22 mouse cellular contexts compared by ENCODE assay signal in the genomic region with DNA sequence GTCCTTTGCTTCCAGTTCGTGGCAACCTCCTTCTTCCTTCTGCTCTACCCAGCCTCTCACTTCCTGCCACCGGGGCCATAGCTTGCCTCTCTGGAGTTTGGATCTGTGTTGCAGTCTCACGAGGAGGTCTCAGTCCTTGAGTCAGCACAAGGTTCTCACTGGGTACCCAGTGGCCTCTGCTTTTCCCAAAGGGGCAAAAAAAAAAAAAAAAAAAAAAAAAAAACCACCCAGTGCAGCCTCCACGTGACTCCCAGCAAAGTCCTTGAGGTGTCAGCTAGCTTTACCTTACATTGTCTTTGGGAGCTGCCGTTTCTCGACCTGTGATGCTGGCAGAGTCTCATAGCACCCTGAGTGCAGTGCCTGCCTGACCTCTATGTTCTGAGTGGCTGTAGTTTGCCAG. TPM values are rescaled to one million over a fixed set of nuclear protein-coding genes. Genes with fewer than 3 reads are reported as not detected.
DNase-seq lines count a peak whose midpoint lies in the region; TF ChIP-seq lines count a peak whose summit lies in the region.
"Had no signal": no experiment of that assay in that cellular context is flagged by ENCODE, and none has a peak within 500 bp of the region (broad histone marks: within the 10 kb centered on the region; RNA-seq: fewer than 3 reads in every experiment).

No protein-coding gene starts in this region.

- peaks cover 59% of the 10 kb centered on the region for H3K27me3 ChIP-seq in limb, embryonic 10.5 days (ENCODE audit: low read depth, poor library complexity, severe bottlenecking)
- H3K27me3 ChIP-seq: hindbrain, embryonic 15.5 days had no signal

- TF ChIP-seq CTCF in layer of hippocampus, adult 2 months (conservative IDR thresholded peaks at IDR 0.05) = no peak
- no peak for TF ChIP-seq CTCF in olfactory bulb, adult 2 months (IDR thresholded peaks at IDR 0.05; ENCODE audit: insufficient read depth, low read depth, low read length)

- 19% methylated on average over 6 of the region's 6 CpGs for WGBS in olfactory bulb, adult 2 months
- 49% methylated on average over 6 of the region's 6 CpGs for WGBS in limb, embryonic 10.5 days

- H3K4me3 ChIP-seq in layer of hippocampus, adult 2 months = no peak overlapping the region
- H3K4me3 ChIP-seq in ES-E14 (ENCODE audit: insufficient read depth in 1 of 2, low read depth in 1 of 2, low read length in 2 of 2, poor library complexity in 1 of 2, severe bottlenecking in 1 of 2) = no peak overlapping the region
- no peak overlapping the region for H3K4me3 ChIP-seq in olfactory bulb, adult 2 months (ENCODE audit: insufficient read depth, low read depth, low read length)
- no peak overlapping the region for H3K4me3 ChIP-seq in limb, embryonic 10.5 days
- H3K4me3 ChIP-seq: embryonic facial prominence, embryonic 12.5 days; embryonic facial prominence, embryonic 15.5 days; gastrocnemius, adult 2 months; hindbrain, embryonic 12.5 days; hindbrain, embryonic 15.5 days had no signal

- no peaks in the 10 kb centered on the region for H3K36me3 ChIP-seq in ES-E14 (ENCODE audit: control insufficient read depth, insufficient read depth, low read length, poor library complexity, severe bottlenecking)
- H3K36me3 ChIP-seq in limb, embryonic 10.5 days = no peaks in the 10 kb centered on the region
- H3K36me3 ChIP-seq: embryonic facial prominence, embryonic 12.5 days; embryonic facial prominence, embryonic 15.5 days; G1E; hindbrain, embryonic 12.5 days; hindbrain, embryonic 15.5 days had no signal

- no peak overlapping the region for H3K9ac ChIP-seq in ES-E14 (ENCODE audit: insufficient read depth, low read depth, low read length, poor library complexity, severe bottlenecking)
- H3K9ac ChIP-seq: embryonic facial prominence, embryonic 12.5 days; embryonic facial prominence, embryonic 15.5 days; forebrain, postnatal 0 days; hindbrain, embryonic 12.5 days; hindbrain, embryonic 15.5 days had no signal

- in situ Hi-C loops in ES-E14 (cut with MboI; ENCODE audit: low sequenced_read_pairs in 2 of 2, unreplicated experiment in 2 of 2) = loop anchor here in 1 of 2 experiments (5.0 kb wide), 1 partner anchor 96 kb away; no protein-coding TSS in a partner anchor

- H3K9me3 ChIP-seq in ES-E14 (ENCODE audit: control insufficient read depth, insufficient read depth, low read depth, low read length) = no peaks in the 10 kb centered on the region
- H3K9me3 ChIP-seq in limb, embryonic 10.5 days (replicated peaks) = no peaks in the 10 kb centered on the region
- H3K9me3 ChIP-seq: embryonic facial prominence, embryonic 12.5 days; embryonic facial prominence, embryonic 15.5 days; G1E; hindbrain, embryonic 12.5 days; hindbrain, embryonic 15.5 days had no signal

- H3K4me1 ChIP-seq in ES-E14 (ENCODE audit: control insufficient read depth in 2 of 2, insufficient read depth in 2 of 2, low read length in 2 of 2, poor library complexity in 1 of 2) = peaks cover 3 to 8% of the 10 kb centered on the region in 2 experiments; a peak in 3 of 4 replicates
- H3K4me1 ChIP-seq in olfactory bulb, adult 2 months (ENCODE audit: control insufficient read depth, insufficient read depth, low read length) = peaks cover 74% of the 10 kb centered on the region
- H3K4me1 ChIP-seq in limb, embryonic 10.5 days = peaks cover 24% of the 10 kb centered on the region

- no peak for TF ChIP-seq POLR2A in olfactory bulb, adult 2 months (IDR thresholded peaks at IDR 0.05; ENCODE audit: insufficient read depth, low read depth, low read length)

- DNase-seq in layer of hippocampus, adult 2 months (ENCODE audit: low spot score in 2 of 2) = no peak
- DNase-seq in layer of hippocampus, adult 18-20 months (ENCODE audit: low spot score in 2 of 2) = no peak
- DNase-seq in 416B (ENCODE audit: low read depth) = peak; percentile 6
- DNase-seq in ES-E14 (ENCODE audit: low read depth, low spot score) = no peak
- DNase-seq in lung, adult 18-20 months = no peak
- no peak for DNase-seq in limb, embryonic 10.5 days (ENCODE audit: low spot score)
- DNase-seq: adrenal gland, postnatal 10 days; adrenal gland, postnatal 36 days; B cell, adult 2 months; cerebellum, adult 18-20 months; cerebellum, adult 9-10 months; cerebellum, postnatal 14 days; forebrain, postnatal 0 days; gastrocnemius, adult 2 months; gastrocnemius, postnatal 14 days; heart, adult 11 months had no signal

- H3K27ac ChIP-seq in layer of hippocampus, adult 2 months = peak overlapping the region; percentile 96
- no peak overlapping the region for H3K27ac ChIP-seq in ES-E14 (ENCODE audit: insufficient read depth, low read depth, low read length, poor library complexity, severe bottlenecking)
- peak overlapping the region; percentile 93 for H3K27ac ChIP-seq in olfactory bulb, adult 2 months (ENCODE audit: insufficient read depth, low read depth, low read length)
- no peak overlapping the region for H3K27ac ChIP-seq in limb, embryonic 10.5 days
- H3K27ac ChIP-seq: embryonic facial prominence, embryonic 12.5 days; embryonic facial prominence, embryonic 15.5 days; gastrocnemius, adult 2 months; hindbrain, embryonic 12.5 days; hindbrain, embryonic 15.5 days had no signal

TF ChIP-seq in ES-E14, 5 proteins besides CTCF, POLR2A, EP300 and RAD21:
- no peak for TF ChIP-seq HCFC1 (IDR thresholded peaks at IDR 0.05; ENCODE audit: borderline replicate concordance, insufficient read depth, low read length)
- no peak for TF ChIP-seq MAFK (IDR thresholded peaks at IDR 0.05; ENCODE audit: insufficient read depth, low read depth, low read length)
- TF ChIP-seq ZNF384 (IDR thresholded peaks at IDR 0.05; ENCODE audit: low read depth, low read length) = peak; percentile 53; the same call in 1 of the 2 replicates
- TF ChIP-seq ZC3H11A (IDR thresholded peaks at IDR 0.05; ENCODE audit: borderline replicate concordance, low read depth, low read length) = no peak
- no peak for TF ChIP-seq CHD2 (IDR thresholded peaks at IDR 0.05; ENCODE audit: low read depth, low read length)

RNA-seq across cellular contexts. Expression of a gene that starts 17.5 kb away (rescaled TPM):
- total RNA-seq in layer of hippocampus, adult 2 months (2021) = 10 to 100 TPM; 16.4 to 21.9 TPM
- 10 to 100 TPM; 17.7 to 22.8 TPM for total RNA-seq in layer of hippocampus, adult 18-20 months (2021)
- 61.2 and 93.9 TPM in 2 replicates for total RNA-seq in ES-E14 (2012; rRNA removed)
- polyA plus RNA-seq in olfactory bulb, adult 2 months (2012; ENCODE audit: insufficient read depth, insufficient read length, low replicate concordance, missing spikeins) = not detected in 2 replicates
- 16.7 and 22.6 TPM in 2 replicates for polyA plus RNA-seq in limb, embryonic 10.5 days (2016; fragmentation: Nextera tagmentation; extraction: Ambion mirVana)

RNA-seq across cellular contexts. Expression of a gene that starts 21.4 kb away (rescaled TPM):
- total RNA-seq in layer of hippocampus, adult 2 months (2021) = 1,000 to 10,000 TPM; 1,421 to 1,432 TPM
- total RNA-seq in layer of hippocampus, adult 18-20 months (2021) = 1,000 to 10,000 TPM; 1,366 to 1,373 TPM
- total RNA-seq in ES-E14 (2012; rRNA removed) = 9.4 and 12.1 TPM in 2 replicates
- polyA plus RNA-seq in olfactory bulb, adult 2 months (2012; ENCODE audit: insufficient read depth, insufficient read length, low replicate concordance, missing spikeins) = 472 and 1,489 TPM in 2 replicates
- polyA plus RNA-seq in limb, embryonic 10.5 days (2016; fragmentation: Nextera tagmentation; extraction: Ambion mirVana) = 7.6 and 9.7 TPM in 2 replicates
- polyA plus RNA-seq: G1E had no signal

Comparison
In these comparisons a context has a peak if more than half of its experiments do, and no peak if none do; other contexts are left out.
1. H3K27ac ChIP-seq: peak in layer of hippocampus, adult 2 months (single experiment) and olfactory bulb, adult 2 months (single experiment); none in ES-E14 (single experiment) and limb, embryonic 10.5 days (single experiment).
2. RNA of a gene that starts 21.4 kb away (total RNA-seq): 1,421 to 1,432 TPM in layer of hippocampus, adult 2 months and 1,366 to 1,373 TPM in layer of hippocampus, adult 18-20 months; 9.4 to 12.1 TPM in ES-E14; every median in the first group is over 100 times any median in the second.